Mouse (Mus musculus) C2C12 (cell line): ENCODE results near the gene Grm8. TPM values are rescaled to one million over a fixed set of nuclear protein-coding genes. Genes with fewer than 3 reads are reported as not detected.

ENCODE experiments used
- H3K27me3 ChIP-seq: one replicate; pipeline ENCODE4 v1.6.1; 2011; ENCODE audit not compliant: control insufficient read depth, insufficient read depth, insufficient read length
- H3K36me3 ChIP-seq: one replicate; pipeline ENCODE4 v1.6.1; 2011; ENCODE audit not compliant: control insufficient read depth, insufficient read depth
- H3K4me3 ChIP-seq: one replicate; pipeline ENCODE4 v1.5.1; 2011; ENCODE audit warnings: mild to moderate bottlenecking, control low read depth; ENCODE audit not compliant: poor library complexity, insufficient read depth, severe bottlenecking
- H3K79me2 ChIP-seq: one replicate; pipeline ENCODE4 v1.6.1; 2011; ENCODE audit not compliant: control insufficient read depth, insufficient read depth
- H3K79me3 ChIP-seq: one replicate; pipeline ENCODE4 v1.6.1; 2011; ENCODE audit warnings: low read depth, control low read depth
- H3ac ChIP-seq: one replicate; pipeline ENCODE3; 2011; ENCODE audit warnings: low read depth; ENCODE audit not compliant: control insufficient read depth, insufficient read length
- CEBPB ChIP-seq: IDR thresholded peaks from one replicate; pipeline ENCODE4 v1.6.1; 2011; ENCODE audit warnings: low read depth, mild to moderate bottlenecking, control low read depth, moderate library complexity
- CTCF ChIP-seq: IDR thresholded peaks from one replicate; pipeline ENCODE4 v1.5.1; 2011; ENCODE audit not compliant: control insufficient read depth, insufficient read depth, insufficient read length
- FOSL1 ChIP-seq: IDR thresholded peaks from one replicate; pipeline ENCODE4 v1.8.0; 2011; ENCODE audit warnings: mild to moderate bottlenecking, low read length; ENCODE audit not compliant: poor library complexity, insufficient read depth, severe bottlenecking
- MAX ChIP-seq: IDR thresholded peaks from one replicate; pipeline ENCODE4 v1.6.1; 2011; ENCODE audit warnings: mild to moderate bottlenecking, control low read depth
- MYOD1 ChIP-seq: IDR thresholded peaks from one replicate; pipeline ENCODE4 v1.6.1; 2011; ENCODE audit warnings: low read depth; ENCODE audit not compliant: control insufficient read depth, insufficient read length
- MYOG ChIP-seq: IDR thresholded peaks from one replicate; pipeline ENCODE4 v1.6.1; 2011; ENCODE audit not compliant: control insufficient read depth, insufficient read length; ENCODE audit errors: extremely low read depth
- USF1 ChIP-seq: IDR thresholded peaks from one replicate; pipeline ENCODE4 v1.6.1; 2011; ENCODE audit warnings: low read depth, mild to moderate bottlenecking, control low read depth, moderate library complexity
- polyA plus RNA-seq: library from polyadenylated mRNA; unstranded; fragments of >200 nt; fragmentation: generic; extraction: Trizol; gene quantifications from one replicate; pipeline ENCODE4 v1.2.1, GENCODE M21; 2012; ENCODE audit warnings: missing spikeins

Gene Grm8
- polyA plus RNA-seq, 1 experiment = not detected

GRCm38 (mm10) chr6:28134251-28134801 is 652 bp downstream of the Grm8 start:
- Histone ChIP-seq H3K79me3 (no peaks in the 10 kb centered on the region), H3K4me3 (no peak overlapping the region), H3K27me3 (peaks cover 38% of the 10 kb centered on the region), H3K36me3 (no peaks in the 10 kb centered on the region), H3K79me2 (no peaks in the 10 kb centered on the region), H3ac (no peak overlapping the region)
- TF ChIP-seq MYOG = no peak
- TF ChIP-seq MAX = no peak
- TF ChIP-seq MYOD1 = no peak
- no peak for TF ChIP-seq USF1
- TF ChIP-seq FOSL1 = no peak
- no peak for TF ChIP-seq CEBPB
- no peak for TF ChIP-seq CTCF

- no peaks in the 10 kb centered on the region for H3K36me3 ChIP-seq
- no peaks in the 10 kb centered on the region for H3K79me2 ChIP-seq
- no peak overlapping the region for H3ac ChIP-seq
- TF ChIP-seq FOSL1 = no peak
- peak; percentile 56 for TF ChIP-seq CEBPB
- TF ChIP-seq CTCF = no peak
- TF ChIP-seq MYOD1 = no peak
- no peak for TF ChIP-seq MYOG
- TF ChIP-seq MAX = no peak
- H3K4me3 ChIP-seq = no peak overlapping the region
- peaks cover 39% of the 10 kb centered on the region for H3K27me3 ChIP-seq
- H3K79me3 ChIP-seq = no peaks in the 10 kb centered on the region
Observed at GRCm38 (mm10) chr6:28133206-28134063, 1.5 kb downstream of the Grm8 start.

- TF ChIP-seq FOSL1 (no peak), MAX (no peak), USF1 (no peak), MYOD1 (no peak), CEBPB (no peak), MYOG (no peak)
- Histone ChIP-seq H3K27me3 (peaks cover 37% of the 10 kb centered on the region), H3K4me3 (no peak overlapping the region), H3ac (no peak overlapping the region), H3K79me3 (no peaks in the 10 kb centered on the region), H3K36me3 (no peaks in the 10 kb centered on the region), H3K79me2 (no peaks in the 10 kb centered on the region)
Observed at GRCm38 (mm10) chr6:28132056-28132455, 2.9 kb downstream of the Grm8 start.

GRCm38 (mm10) chr6:28128871-28129270 is 6.1 kb downstream of the Grm8 start:
- H3K27me3 ChIP-seq = peaks cover 17% of the 10 kb centered on the region
- H3K36me3 ChIP-seq = no peaks in the 10 kb centered on the region
- no peaks in the 10 kb centered on the region for H3K79me2 ChIP-seq
- no peak overlapping the region for H3ac ChIP-seq
- no peak for TF ChIP-seq MYOG
- TF ChIP-seq FOSL1 = no peak
- TF ChIP-seq CEBPB = no peak
- TF ChIP-seq MAX = no peak
- TF ChIP-seq USF1 = no peak
- no peak for TF ChIP-seq CTCF
- no peak for TF ChIP-seq MYOD1
- no peaks in the 10 kb centered on the region for H3K79me3 ChIP-seq
- H3K4me3 ChIP-seq = no peak overlapping the region

GRCm38 (mm10) chr6:28115519-28115918 is 19.5 kb downstream of the Grm8 start:
- H3ac ChIP-seq = no peak overlapping the region
- H3K36me3 ChIP-seq = no peaks in the 10 kb centered on the region
- no peak overlapping the region for H3K4me3 ChIP-seq
- H3K27me3 ChIP-seq = no peaks in the 10 kb centered on the region
- H3K79me3 ChIP-seq = no peaks in the 10 kb centered on the region
- TF ChIP-seq CEBPB (no peak), MYOG (no peak), FOSL1 (no peak), CTCF (no peak), MAX (no peak), MYOD1 (no peak), USF1 (no peak)
- no peaks in the 10 kb centered on the region for H3K79me2 ChIP-seq
